ENCODE assay signal across 8 mouse cellular contexts in genomic region chr7:142460636-142461077, GRCm38 (mm10). TPM values are rescaled to one million over a fixed set of nuclear protein-coding genes. Genes with fewer than 3 reads are reported as not detected.
DNase-seq lines count a peak whose midpoint lies in the region; ATAC-seq lines count a peak whose summit lies in the region.

Lsp1 (plus strand) TSS chr7:142460809.

- H3K9me3 ChIP-seq in lung, embryonic 16.5 days (ENCODE audit: control insufficient read depth, low read length), result no peaks in the 10 kb centered on the region
- no peaks in the 10 kb centered on the region for H3K9me3 ChIP-seq in liver, embryonic 12.5 days (replicated peaks)

- H3K27ac ChIP-seq in lung, embryonic 16.5 days (ENCODE audit: low read length), result peak within 1 kb of the TSS; percentile 93
- no peak within 1 kb of the TSS for H3K27ac ChIP-seq in liver, embryonic 12.5 days

- H3K27me3 ChIP-seq in lung, embryonic 16.5 days (ENCODE audit: control insufficient read depth, insufficient read depth, low read depth, low read length), result no peaks in the 10 kb centered on the region
- H3K27me3 ChIP-seq in liver, embryonic 12.5 days (replicated peaks), result peaks cover 19% of the 10 kb centered on the region; the same call in 1 of the 2 replicates

- DNase-seq in lung, adult 18-20 months, result no peak
- no peak for DNase-seq in adrenal gland, postnatal 4 days (ENCODE audit: low spot score in 2 of 2)
- no peak for DNase-seq in heart, adult 8-10 months (ENCODE audit: low spot score)
- DNase-seq in thymus, postnatal 36 days, result peak; percentile 53 to 60
- DNase-seq in left cerebral cortex, adult 18-20 months (ENCODE audit: low spot score in 2 of 2), result no peak
- no peak for DNase-seq in cerebellum, postnatal 10 days

- peaks cover 37% of the 10 kb centered on the region for H3K4me1 ChIP-seq in lung, embryonic 16.5 days (replicated peaks; ENCODE audit: control insufficient read depth, insufficient read depth, low read length)
- peaks cover 24% of the 10 kb centered on the region for H3K4me1 ChIP-seq in liver, embryonic 12.5 days

- no peak for ATAC-seq in lung, embryonic 16.5 days (ENCODE audit: low read depth)
- no peak for ATAC-seq in liver, embryonic 12.5 days

- H3K9ac ChIP-seq in lung, embryonic 16.5 days (ENCODE audit: low read length), result no peak within 1 kb of the TSS
- no peak within 1 kb of the TSS for H3K9ac ChIP-seq in liver, embryonic 12.5 days

- 84% methylated on average over 7 of the region's 7 CpGs for WGBS in lung, embryonic 16.5 days
- WGBS in liver, embryonic 12.5 days (ENCODE audit: insufficient replicate concordance), result 56% methylated on average over 7 of the region's 7 CpGs

- H3K4me3 ChIP-seq in lung, embryonic 16.5 days (ENCODE audit: low read length), result no peak within 1 kb of the TSS
- H3K4me3 ChIP-seq in liver, embryonic 12.5 days, result peak within 1 kb of the TSS; percentile 7; the same call in 1 of the 2 replicates

- H3K4me2 ChIP-seq in lung, embryonic 16.5 days (ENCODE audit: low read depth, low read length), result no peak within 1 kb of the TSS
- H3K4me2 ChIP-seq in liver, embryonic 12.5 days, result peak within 1 kb of the TSS; percentile 22; the same call in 1 of the 2 replicates

- no peaks in the 10 kb centered on the region for H3K36me3 ChIP-seq in lung, embryonic 16.5 days (ENCODE audit: control insufficient read depth, insufficient read depth, low read length)
- no peaks in the 10 kb centered on the region for H3K36me3 ChIP-seq in liver, embryonic 12.5 days

RNA-seq across cellular contexts. Expression of gene Lsp1, which starts in this region (rescaled TPM):
- 110 and 118 TPM in 2 replicates for polyA plus RNA-seq in lung, embryonic 16.5 days (2015; fragmentation: Nextera tagmentation; extraction: Ambion mirVana)
- total RNA-seq in adrenal gland, postnatal 4 days (2021), result 10 to 100 TPM; 25.1 to 43.0 TPM
- 10 to 100 TPM; 24.0 to 40.3 (median 31.7) TPM for total RNA-seq in heart, adult 8-10 months (2022)
- 16.7 and 17.0 TPM in 2 replicates for polyA plus RNA-seq in liver, embryonic 12.5 days (2016; fragmentation: Nextera tagmentation; extraction: Ambion mirVana)
- 1 to 10 TPM; 4.2 to 5.7 TPM for total RNA-seq in left cerebral cortex, adult 18-20 months (2021)

Comparison
In these comparisons a context has a peak if more than half of its experiments do, and no peak if none do; other contexts are left out.
1. DNase-seq: peak in thymus, postnatal 36 days (2 of 2); none in lung, adult 18-20 months (0 of 2), adrenal gland, postnatal 4 days (0 of 2), heart, adult 8-10 months (single experiment), left cerebral cortex, adult 18-20 months (0 of 2) and cerebellum, postnatal 10 days (0 of 2).